Comparison of ENCODE assay signal across 23 mouse cellular contexts in the genomic region with DNA sequence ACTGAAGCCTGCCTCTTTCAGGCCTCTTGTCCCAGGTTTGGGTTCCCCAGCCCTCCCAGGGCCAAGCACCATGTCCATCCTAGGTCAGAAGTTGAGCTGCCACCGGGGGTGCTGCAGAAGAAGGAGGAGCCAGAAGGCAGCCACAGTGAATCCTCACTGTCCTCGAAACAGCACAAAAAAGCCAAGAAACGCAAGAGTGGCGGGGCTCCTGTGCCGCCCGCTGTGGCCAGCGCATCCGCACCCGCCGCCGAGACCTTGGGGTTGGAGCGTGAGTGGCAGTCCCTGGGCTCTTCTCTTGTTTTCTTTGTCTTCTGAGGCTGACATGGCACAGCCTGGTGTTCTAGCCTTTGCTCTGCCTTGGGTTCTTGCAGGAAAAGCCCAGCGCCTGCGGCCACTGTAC. TPM values are rescaled to one million over a fixed set of nuclear protein-coding genes. Genes with fewer than 3 reads are reported as not detected.
"Had no signal": no experiment of that assay in that cellular context is flagged by ENCODE, and none has a peak within 500 bp of the region (broad histone marks: within the 10 kb centered on the region; RNA-seq: fewer than 3 reads in every experiment).

No protein-coding gene starts in this region.

- DNase-seq: kidney, adult 18-20 months; kidney, postnatal 10 days; kidney, postnatal 4 days; liver; liver, embryonic 13.5 days; liver, postnatal 0 days; lung, postnatal 14 days; right cerebral cortex, adult 18-20 months; right cerebral cortex, postnatal 25 days had no signal

- H3K9ac ChIP-seq: limb, embryonic 12.5 days; liver, embryonic 13.5 days; liver, postnatal 0 days; lung, embryonic 15.5 days; midbrain, embryonic 15.5 days had no signal

- H3K36me3 ChIP-seq: lung, embryonic 15.5 days; midbrain, embryonic 15.5 days had no signal

- H3K4me3 ChIP-seq: layer of hippocampus, adult 2 months; limb, embryonic 12.5 days; liver, embryonic 13.5 days; lung, embryonic 15.5 days; megakaryocyte, embryonic 14.5 days; midbrain, embryonic 15.5 days had no signal

- H3K27ac ChIP-seq: layer of hippocampus, adult 2 months; limb, embryonic 12.5 days; liver, embryonic 13.5 days; lung, embryonic 15.5 days; macrophage; midbrain, embryonic 15.5 days had no signal

- H3K27me3 ChIP-seq: limb, embryonic 12.5 days; liver, embryonic 13.5 days; lung, embryonic 15.5 days; megakaryocyte, embryonic 14.5 days; midbrain, embryonic 15.5 days had no signal

- ATAC-seq: liver, postnatal 0 days had no signal

- H3K9me3 ChIP-seq: limb, embryonic 12.5 days; liver, embryonic 13.5 days; lung, embryonic 15.5 days; megakaryocyte, embryonic 14.5 days; midbrain, embryonic 15.5 days had no signal

RNA-seq across cellular contexts. Expression of a gene that starts 1.3 kb away (rescaled TPM):
- total RNA-seq: monocyte, adult 5-6 weeks had no signal

RNA-seq across cellular contexts. Expression of a gene that starts 1.9 kb away (rescaled TPM):
- total RNA-seq: layer of hippocampus, postnatal 10 days; left cerebral cortex, postnatal 36 days; monocyte, adult 5-6 weeks had no signal
- polyA plus RNA-seq: kidney, embryonic 14.5 days; liver, embryonic 13.5 days; liver, postnatal 0 days; macrophage; midbrain, embryonic 11.5 days; small intestine, adult 2 months; stomach, embryonic 14.5 days; urinary bladder, adult 2 months had no signal

RNA-seq across cellular contexts. Expression of a gene that starts 23.2 kb away (rescaled TPM):
- polyA plus RNA-seq: macrophage had no signal
